Mouse (Mus musculus): ENCODE measurements around the gene Lrrc20. TPM values are rescaled to one million over a fixed set of nuclear protein-coding genes. Genes with fewer than 3 reads are reported as not detected.

Gene Lrrc20
- polyA plus RNA-seq, 1 experiment = 7.4 TPM

DNA sequence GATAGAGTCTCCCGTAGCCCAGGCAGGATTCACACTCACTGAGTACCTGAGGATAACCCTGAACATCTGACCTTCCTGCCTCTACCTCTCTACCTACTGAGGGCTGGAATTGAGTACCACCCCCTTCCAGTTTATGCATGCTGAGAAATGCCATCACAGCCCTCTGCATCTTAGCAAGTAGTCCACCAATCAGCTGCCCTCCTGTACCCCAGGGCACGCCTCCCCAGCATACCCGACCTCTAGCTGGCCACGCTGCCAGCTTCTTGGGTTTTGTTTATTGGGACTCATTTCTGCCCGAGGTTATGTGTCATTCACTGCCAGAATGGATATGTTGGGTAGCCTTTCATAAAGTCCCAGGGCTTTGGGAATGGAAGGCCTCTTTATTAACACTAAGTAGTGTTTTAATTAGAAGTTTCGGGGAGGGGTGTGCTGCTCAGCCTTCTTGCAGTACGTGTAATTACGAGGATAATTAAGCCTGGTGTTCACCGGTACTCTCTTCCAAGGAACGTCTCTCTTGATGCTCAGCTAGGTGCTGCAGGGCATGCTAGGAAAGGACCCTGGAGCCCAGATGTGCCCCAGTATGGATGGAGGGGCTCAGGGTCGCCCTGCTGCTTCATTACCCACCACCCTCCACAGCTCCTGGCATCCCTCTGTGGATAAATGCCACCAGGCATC is 36.8 kb downstream of the Lrrc20 start:
- H3K27me3 ChIP-seq (ENCODE audit: control insufficient read depth, insufficient read depth, low read length) = no peaks in the 10 kb centered on the region
- peaks cover 5% of the 10 kb centered on the region; the same call in 1 of the 2 replicates for H3K4me1 ChIP-seq (ENCODE audit: control insufficient read depth, insufficient read depth, insufficient read length, low read length)
- no peaks in the 10 kb centered on the region for H3K36me3 ChIP-seq (ENCODE audit: control insufficient read depth, insufficient read depth, low read length)
- H3K4me3 ChIP-seq (ENCODE audit: low read depth, low read length) = no peak overlapping the region
- no peak for TF ChIP-seq CTCF (IDR thresholded peaks at IDR 0.05; ENCODE audit: extremely low read depth, insufficient read length, insufficient replicate concordance, low read depth, low read length)
- no peak for TF ChIP-seq POLR2A (IDR thresholded peaks at IDR 0.05; ENCODE audit: low read depth, low read length)
- no peak overlapping the region for H3K27ac ChIP-seq (ENCODE audit: insufficient read depth, low read depth, low read length)
- WGBS = 80% methylated on average over 11 of the region's 11 CpGs

DNA sequence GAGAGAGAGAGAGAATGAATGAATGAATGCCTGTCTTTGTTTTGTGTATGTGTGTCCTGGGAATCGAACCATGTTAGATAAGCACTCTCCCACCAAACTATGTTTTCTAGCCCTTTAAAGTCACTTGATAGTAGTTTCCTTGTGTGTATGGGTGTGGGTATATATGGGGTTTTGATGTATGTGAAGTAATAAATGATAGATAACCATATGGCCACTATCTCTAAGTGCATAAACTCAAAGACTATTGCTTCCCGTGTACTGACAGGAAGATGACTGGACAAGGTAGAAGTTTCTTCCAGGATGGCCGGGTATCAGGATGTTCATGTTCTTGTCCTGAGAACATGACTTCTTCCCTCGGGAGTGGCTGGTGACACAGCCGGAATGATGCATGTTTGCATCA is 41.3 kb downstream of the Lrrc20 start:
- 45% methylated on average over 5 of the region's 5 CpGs for WGBS
- peaks cover 6% of the 10 kb centered on the region; the same call in 1 of the 2 replicates for H3K4me1 ChIP-seq (ENCODE audit: control insufficient read depth, insufficient read depth, insufficient read length, low read length)
- no peak for TF ChIP-seq POLR2A (IDR thresholded peaks at IDR 0.05; ENCODE audit: low read depth, low read length)
- TF ChIP-seq CTCF (IDR thresholded peaks at IDR 0.05; ENCODE audit: extremely low read depth, insufficient read length, insufficient replicate concordance, low read depth, low read length) = no peak

DNA sequence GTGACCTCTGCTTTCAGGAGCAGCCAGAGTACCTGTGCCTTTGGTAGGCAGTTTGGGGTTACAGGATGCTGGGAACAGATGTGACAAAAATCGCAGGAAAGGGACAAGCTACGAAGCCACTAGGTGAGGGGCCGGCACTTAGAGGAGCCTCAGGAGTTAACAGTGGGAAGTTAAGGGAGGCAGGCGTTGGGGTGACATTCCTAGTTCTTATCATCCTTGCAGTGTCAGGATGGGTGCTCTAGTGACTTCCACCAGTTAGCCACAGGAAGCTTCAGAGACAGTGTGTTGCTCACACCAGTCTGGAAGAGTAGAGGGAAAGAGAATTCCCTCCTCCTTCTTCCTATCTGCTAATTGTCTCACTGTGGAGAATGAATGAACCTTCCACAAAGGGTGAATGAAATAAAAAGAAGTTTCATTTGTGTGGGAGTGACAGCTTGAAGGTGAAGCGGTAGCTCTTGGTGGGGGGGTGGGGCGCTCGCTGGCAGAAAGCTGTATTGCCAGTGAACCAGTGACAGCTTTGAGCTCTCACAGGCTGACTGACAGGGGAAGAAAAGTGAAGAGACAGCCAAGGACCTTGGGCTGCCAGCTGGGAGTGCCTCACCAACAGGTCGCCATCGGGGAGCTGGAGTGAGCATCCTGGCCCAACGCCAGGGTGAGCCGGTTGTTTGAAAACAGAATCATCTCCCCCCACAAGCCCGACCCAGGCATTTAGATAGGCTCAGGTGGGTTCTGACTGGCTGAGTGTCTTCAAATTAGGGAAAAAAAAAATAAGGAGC is 41.9 kb downstream of the Lrrc20 start:
- H3K4me3 ChIP-seq (ENCODE audit: low read depth, low read length) = no peak overlapping the region
- H3K4me1 ChIP-seq (ENCODE audit: control insufficient read depth, insufficient read depth, insufficient read length, low read length) = peaks cover 6% of the 10 kb centered on the region; the same call in 1 of the 2 replicates
- no peaks in the 10 kb centered on the region for H3K27me3 ChIP-seq (ENCODE audit: control insufficient read depth, insufficient read depth, low read length)
- no peaks in the 10 kb centered on the region for H3K36me3 ChIP-seq (ENCODE audit: control insufficient read depth, insufficient read depth, low read length)
- 53% methylated on average over 12 of the region's 12 CpGs for WGBS
- TF ChIP-seq POLR2A (IDR thresholded peaks at IDR 0.05; ENCODE audit: low read depth, low read length) (no peak), CTCF (IDR thresholded peaks at IDR 0.05; ENCODE audit: extremely low read depth, insufficient read length, insufficient replicate concordance, low read depth, low read length) (no peak)
- H3K27ac ChIP-seq (ENCODE audit: insufficient read depth, low read depth, low read length) = no peak overlapping the region

More for the DNA sequence above, 41.3 kb downstream of the Lrrc20 start:
- Histone ChIP-seq H3K36me3 (ENCODE audit: control insufficient read depth, insufficient read depth, low read length) (no peaks in the 10 kb centered on the region), H3K4me3 (ENCODE audit: low read depth, low read length) (no peak overlapping the region), H3K27me3 (ENCODE audit: control insufficient read depth, insufficient read depth, low read length) (no peaks in the 10 kb centered on the region), H3K27ac (ENCODE audit: insufficient read depth, low read depth, low read length) (no peak overlapping the region)

DNA sequence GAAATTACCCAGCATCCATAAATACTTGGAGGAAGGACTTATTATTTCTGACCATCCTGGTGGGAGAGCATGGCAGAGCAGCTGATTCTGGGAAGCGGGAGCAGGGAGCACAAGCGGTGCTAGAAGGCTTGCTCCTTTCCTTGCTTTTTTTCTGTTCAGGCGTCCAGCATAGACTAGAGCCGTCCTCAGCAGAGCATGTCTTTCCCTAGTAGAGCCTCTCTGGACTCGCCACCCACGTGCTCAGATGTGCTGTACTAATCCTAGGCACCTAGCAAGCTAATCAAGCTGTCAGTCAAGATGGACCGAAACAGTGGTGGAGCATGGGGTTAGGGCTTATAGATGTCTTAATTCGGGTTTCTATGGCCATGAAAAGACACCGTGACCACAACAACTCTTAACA is 42.7 kb downstream of the Lrrc20 start:
- TF ChIP-seq CTCF (IDR thresholded peaks at IDR 0.05; ENCODE audit: extremely low read depth, insufficient read length, insufficient replicate concordance, low read depth, low read length) (no peak), POLR2A (IDR thresholded peaks at IDR 0.05; ENCODE audit: low read depth, low read length) (no peak)
- H3K27ac ChIP-seq (ENCODE audit: insufficient read depth, low read depth, low read length) = no peak overlapping the region
- no peak overlapping the region for H3K4me3 ChIP-seq (ENCODE audit: low read depth, low read length)
- peaks cover 6% of the 10 kb centered on the region; the same call in 1 of the 2 replicates for H3K4me1 ChIP-seq (ENCODE audit: control insufficient read depth, insufficient read depth, insufficient read length, low read length)
- no peaks in the 10 kb centered on the region for H3K27me3 ChIP-seq (ENCODE audit: control insufficient read depth, insufficient read depth, low read length)
- 94% methylated on average over 9 of the region's 9 CpGs for WGBS
- no peaks in the 10 kb centered on the region for H3K36me3 ChIP-seq (ENCODE audit: control insufficient read depth, insufficient read depth, low read length)

DNA sequence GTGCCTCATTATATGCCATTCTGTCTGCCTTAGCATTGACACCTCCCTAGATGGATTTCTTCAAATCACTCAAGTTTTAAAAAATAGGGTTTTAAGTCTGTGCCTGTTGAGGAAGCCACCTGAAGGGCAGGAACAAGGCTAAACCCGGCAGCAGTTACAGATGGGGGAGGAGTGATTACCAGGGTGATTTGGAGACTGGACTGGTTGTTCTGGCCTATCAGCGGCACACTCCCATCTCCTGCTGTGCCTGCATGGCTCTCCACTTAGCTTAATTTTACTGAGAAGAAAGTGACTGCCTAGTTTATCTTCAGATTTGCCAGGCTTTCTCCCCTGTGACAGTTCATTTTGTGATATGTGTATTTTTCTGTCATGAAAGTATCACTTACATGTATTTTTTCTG is 43.9 kb downstream of the Lrrc20 start:
- WGBS = 60% methylated on average over 2 of the region's 2 CpGs
- peaks cover 6% of the 10 kb centered on the region; the same call in 1 of the 2 replicates for H3K4me1 ChIP-seq (ENCODE audit: control insufficient read depth, insufficient read depth, insufficient read length, low read length)
- no peaks in the 10 kb centered on the region for H3K36me3 ChIP-seq (ENCODE audit: control insufficient read depth, insufficient read depth, low read length)

DNA sequence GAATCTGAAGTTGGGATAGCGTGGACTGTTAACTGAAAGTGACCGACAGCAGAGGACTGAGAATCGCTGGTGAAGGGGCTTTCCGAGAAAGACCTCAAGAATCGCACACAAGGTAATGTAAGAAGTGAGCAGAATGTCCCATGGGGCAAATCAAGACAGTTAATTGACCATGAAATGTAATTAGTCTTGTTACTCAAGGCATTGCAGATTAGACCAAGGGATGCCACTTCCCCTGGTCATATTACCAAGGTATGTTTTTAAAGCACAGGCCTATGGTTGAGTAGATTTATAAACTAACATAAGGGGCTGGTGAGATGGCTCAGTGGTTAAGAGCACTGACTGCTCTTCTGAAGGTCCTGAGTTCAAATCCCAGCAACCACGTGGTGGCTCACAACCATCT is 45.1 kb downstream of the Lrrc20 start:
- no peaks in the 10 kb centered on the region for H3K27me3 ChIP-seq (ENCODE audit: control insufficient read depth, insufficient read depth, low read length)
- peaks cover 6% of the 10 kb centered on the region; the same call in 1 of the 2 replicates for H3K4me1 ChIP-seq (ENCODE audit: control insufficient read depth, insufficient read depth, insufficient read length, low read length)
- no peak overlapping the region for H3K4me3 ChIP-seq (ENCODE audit: low read depth, low read length)
- H3K36me3 ChIP-seq (ENCODE audit: control insufficient read depth, insufficient read depth, low read length) = no peaks in the 10 kb centered on the region
- 91% methylated on average over 6 of the region's 6 CpGs for WGBS
- TF ChIP-seq CTCF (IDR thresholded peaks at IDR 0.05; ENCODE audit: extremely low read depth, insufficient read length, insufficient replicate concordance, low read depth, low read length) (no peak), POLR2A (IDR thresholded peaks at IDR 0.05; ENCODE audit: low read depth, low read length) (no peak)
- H3K27ac ChIP-seq (ENCODE audit: insufficient read depth, low read depth, low read length) = no peak overlapping the region

More for the DNA sequence above, 43.9 kb downstream of the Lrrc20 start:
- TF ChIP-seq CTCF (IDR thresholded peaks at IDR 0.05; ENCODE audit: extremely low read depth, insufficient read length, insufficient replicate concordance, low read depth, low read length) = no peak
- no peak for TF ChIP-seq POLR2A (IDR thresholded peaks at IDR 0.05; ENCODE audit: low read depth, low read length)
- Histone ChIP-seq H3K27me3 (ENCODE audit: control insufficient read depth, insufficient read depth, low read length) (no peaks in the 10 kb centered on the region), H3K4me3 (ENCODE audit: low read depth, low read length) (no peak overlapping the region), H3K27ac (ENCODE audit: insufficient read depth, low read depth, low read length) (no peak overlapping the region)

DNA sequence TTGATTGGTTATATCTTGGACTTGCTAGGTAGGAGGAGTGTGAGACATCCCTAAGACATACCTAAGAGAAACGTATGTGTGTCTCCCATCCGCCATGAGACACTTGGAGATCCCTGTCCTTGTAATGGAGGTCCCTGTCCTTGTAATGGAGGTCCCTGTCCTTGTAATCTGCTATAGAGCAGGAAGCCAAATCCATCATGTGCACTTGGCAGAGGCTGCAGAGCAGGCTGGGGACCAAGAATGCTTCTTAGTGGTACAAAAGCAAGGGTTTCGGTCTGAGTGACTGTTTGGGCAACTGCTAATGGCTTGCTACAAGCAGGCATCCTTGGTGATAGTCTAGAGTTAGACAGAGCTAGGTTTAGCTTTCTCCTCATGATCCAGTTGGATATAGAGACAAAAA is 55.3 kb downstream of the Lrrc20 start:
- Histone ChIP-seq H3K36me3 (ENCODE audit: control insufficient read depth, insufficient read depth, low read length) (0 out of 2 replicates have a peak, but pooled peaks cover 4% of the 10 kb centered on the region), H3K4me3 (ENCODE audit: low read depth, low read length) (no peak overlapping the region), H3K27me3 (ENCODE audit: control insufficient read depth, insufficient read depth, low read length) (no peaks in the 10 kb centered on the region), H3K27ac (ENCODE audit: insufficient read depth, low read depth, low read length) (no peak overlapping the region), H3K4me1 (ENCODE audit: control insufficient read depth, insufficient read depth, insufficient read length, low read length) (peaks cover 11% of the 10 kb centered on the region)
- no peak for TF ChIP-seq POLR2A (IDR thresholded peaks at IDR 0.05; ENCODE audit: low read depth, low read length)
- TF ChIP-seq CTCF (IDR thresholded peaks at IDR 0.05; ENCODE audit: extremely low read depth, insufficient read length, insufficient replicate concordance, low read depth, low read length) = no peak
- WGBS = 81% methylated on average over 3 of the region's 3 CpGs

All from small intestine, adult 2 months (tissue).